Comparison of ENCODE assay signal across 30 mouse cellular contexts in the genomic region with DNA sequence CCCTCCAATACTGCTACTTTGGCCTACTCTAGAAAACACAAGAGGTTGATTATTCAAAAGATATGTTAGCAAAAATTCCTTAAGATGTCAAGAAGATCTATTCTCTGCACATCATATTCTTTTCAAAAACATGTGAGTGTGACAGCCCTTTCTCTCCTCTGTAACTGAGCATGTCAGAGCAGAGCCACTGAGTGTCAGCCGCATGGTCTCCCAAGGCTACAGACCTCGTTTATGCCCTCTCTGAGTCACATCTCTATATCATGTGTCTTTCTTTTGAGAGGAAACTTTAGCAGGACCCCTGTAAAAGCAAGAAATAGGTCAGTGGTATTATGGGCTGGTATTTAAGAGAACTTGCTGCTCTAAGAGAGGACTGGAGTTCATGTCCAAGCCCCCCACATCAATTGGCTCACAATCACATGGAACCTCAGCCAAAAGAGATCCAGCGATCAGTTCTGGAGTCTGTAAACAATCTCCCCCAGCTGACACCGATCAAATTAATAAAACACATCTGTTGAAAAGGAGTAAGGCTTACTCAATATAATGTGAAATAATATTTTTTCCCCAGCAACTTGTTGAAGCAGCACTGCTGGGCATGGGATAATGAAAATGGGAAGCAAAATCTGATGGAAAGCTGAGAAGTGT.
DNase-seq lines count a peak whose midpoint lies in the region; ATAC-seq and TF ChIP-seq lines count a peak whose summit lies in the region.
"Had no signal": no experiment of that assay in that cellular context is flagged by ENCODE, and none has a peak within 500 bp of the region (broad histone marks: within the 10 kb centered on the region; RNA-seq: fewer than 3 reads in every experiment).

No protein-coding gene starts in this region.

- no peak for TF ChIP-seq CTCF in lung, adult 2 months (IDR thresholded peaks at IDR 0.05; ENCODE audit: insufficient read depth, low read length)

- peak; percentile 67 for DNase-seq in embryonic facial prominence, embryonic 14.5 days (ENCODE audit: low spot score)
- DNase-seq in embryonic facial prominence, embryonic 10.5 days (ENCODE audit: low spot score), result no peak
- peak; percentile 21 for DNase-seq in kidney, postnatal 14 days
- DNase-seq in kidney, postnatal 36 days, result no peak
- DNase-seq in lung, adult 2 months, result no peak
- DNase-seq in thymus, postnatal 25 days, result no peak
- DNase-seq: adrenal gland, adult 2 months; adrenal gland, postnatal 36 days; cerebellum, adult 18-20 months; gastrocnemius, postnatal 14 days; kidney, adult 8-10 months; liver, embryonic 13.5 days; lung, adult 18-20 months; right cerebral cortex, adult 18-20 months; spleen, adult 18-20 months; thymus, postnatal 36 days had no signal

- no peak overlapping the region for H3K27ac ChIP-seq in embryonic facial prominence, embryonic 14.5 days (replicated peaks; ENCODE audit: low read depth, low read length)
- H3K27ac ChIP-seq in embryonic facial prominence, embryonic 10.5 days (replicated peaks), result no peak overlapping the region
- no peak overlapping the region for H3K27ac ChIP-seq in lung, embryonic 16.5 days (ENCODE audit: low read length)
- H3K27ac ChIP-seq in stomach, embryonic 15.5 days, result no peak overlapping the region; the same call in 1 of the 2 replicates
- H3K27ac ChIP-seq: hindbrain, embryonic 10.5 days; hindbrain, embryonic 15.5 days; layer of hippocampus, adult 2 months; left cerebral cortex, adult 2 months; limb, embryonic 15.5 days; liver, embryonic 13.5 days; midbrain, embryonic 10.5 days; midbrain, embryonic 15.5 days; neural tube, embryonic 15.5 days had no signal

- H3K9ac ChIP-seq in embryonic facial prominence, embryonic 14.5 days (ENCODE audit: low read depth, low read length), result no peak overlapping the region
- no peak overlapping the region for H3K9ac ChIP-seq in lung, embryonic 16.5 days (ENCODE audit: low read length)
- H3K9ac ChIP-seq in stomach, embryonic 15.5 days, result no peak overlapping the region
- H3K9ac ChIP-seq: hindbrain, embryonic 15.5 days; limb, embryonic 15.5 days; liver, embryonic 13.5 days; midbrain, embryonic 15.5 days; neural tube, embryonic 15.5 days had no signal

- ATAC-seq in embryonic facial prominence, embryonic 14.5 days (ENCODE audit: low read depth), result peak; percentile 62; the same call in 1 of the 2 replicates
- peak; percentile 71 for ATAC-seq in lung, embryonic 16.5 days (ENCODE audit: low read depth)
- ATAC-seq in stomach, embryonic 15.5 days (ENCODE audit: insufficient read depth, low FRiP score, low read depth), result peak; percentile 72; the same call in 1 of the 2 replicates
- ATAC-seq: activated CD4-positive, CD25-positive, alpha-beta regulatory T cell, adult 4 months; forebrain, embryonic 14.5 days; inflammation-experienced regulatory T-cells, adult 6 months; midbrain, embryonic 15.5 days had no signal

- WGBS in embryonic facial prominence, embryonic 14.5 days, result 45% methylated on average over 4 of the region's 4 CpGs
- 81% methylated on average over 4 of the region's 4 CpGs for WGBS in embryonic facial prominence, embryonic 10.5 days
- 41% methylated on average over 4 of the region's 4 CpGs for WGBS in lung, embryonic 16.5 days
- WGBS in lung, adult 2 months, result 59% methylated on average over 4 of the region's 4 CpGs
- 31% methylated on average over 4 of the region's 4 CpGs for WGBS in stomach, embryonic 15.5 days

- no peaks in the 10 kb centered on the region for H3K36me3 ChIP-seq in embryonic facial prominence, embryonic 14.5 days (ENCODE audit: control insufficient read depth, insufficient read depth, low read length)
- H3K36me3 ChIP-seq in embryonic facial prominence, embryonic 10.5 days (replicated peaks), result no peaks in the 10 kb centered on the region
- no peaks in the 10 kb centered on the region for H3K36me3 ChIP-seq in lung, embryonic 16.5 days (ENCODE audit: control insufficient read depth, insufficient read depth, low read length)
- H3K36me3 ChIP-seq in stomach, embryonic 15.5 days, result no peaks in the 10 kb centered on the region
- H3K36me3 ChIP-seq: hindbrain, embryonic 10.5 days; hindbrain, embryonic 15.5 days; limb, embryonic 15.5 days; liver, embryonic 13.5 days; midbrain, embryonic 10.5 days; midbrain, embryonic 15.5 days; neural tube, embryonic 15.5 days had no signal

- no peak overlapping the region for H3K4me2 ChIP-seq in embryonic facial prominence, embryonic 14.5 days (ENCODE audit: low read depth, low read length)
- no peak overlapping the region for H3K4me2 ChIP-seq in lung, embryonic 16.5 days (ENCODE audit: low read depth, low read length)
- no peak overlapping the region for H3K4me2 ChIP-seq in stomach, embryonic 15.5 days
- H3K4me2 ChIP-seq: hindbrain, embryonic 15.5 days; limb, embryonic 15.5 days; liver, embryonic 13.5 days; midbrain, embryonic 15.5 days; neural tube, embryonic 15.5 days had no signal

- no peak overlapping the region for H3K4me3 ChIP-seq in embryonic facial prominence, embryonic 14.5 days (ENCODE audit: low read depth, low read length)
- H3K4me3 ChIP-seq in embryonic facial prominence, embryonic 10.5 days, result no peak overlapping the region
- H3K4me3 ChIP-seq in lung, embryonic 16.5 days (ENCODE audit: low read length), result no peak overlapping the region
- H3K4me3 ChIP-seq in lung, adult 2 months (replicated peaks; ENCODE audit: extremely low read depth, low read depth, low read length), result no peak overlapping the region
- H3K4me3 ChIP-seq in stomach, embryonic 15.5 days (replicated peaks), result no peak overlapping the region
- H3K4me3 ChIP-seq: hindbrain, embryonic 10.5 days; hindbrain, embryonic 15.5 days; layer of hippocampus, adult 2 months; left cerebral cortex, adult 2 months; limb, embryonic 15.5 days; liver, embryonic 13.5 days; midbrain, embryonic 10.5 days; midbrain, embryonic 15.5 days; neural tube, embryonic 15.5 days had no signal

- 0 out of 2 replicates have a peak, but pooled peaks cover 5% of the 10 kb centered on the region for H3K9me3 ChIP-seq in embryonic facial prominence, embryonic 14.5 days (ENCODE audit: control insufficient read depth, low read length)
- no peaks in the 10 kb centered on the region for H3K9me3 ChIP-seq in embryonic facial prominence, embryonic 10.5 days
- no peaks in the 10 kb centered on the region for H3K9me3 ChIP-seq in lung, embryonic 16.5 days (ENCODE audit: control insufficient read depth, low read length)
- no peaks in the 10 kb centered on the region for H3K9me3 ChIP-seq in stomach, embryonic 15.5 days
- H3K9me3 ChIP-seq: hindbrain, embryonic 10.5 days; hindbrain, embryonic 15.5 days; limb, embryonic 15.5 days; liver, embryonic 13.5 days; midbrain, embryonic 10.5 days; midbrain, embryonic 15.5 days; neural tube, embryonic 15.5 days had no signal

- H3K4me1 ChIP-seq in embryonic facial prominence, embryonic 14.5 days (ENCODE audit: control insufficient read depth, insufficient read depth, low read length), result peaks cover 9% of the 10 kb centered on the region; the same call in 1 of the 2 replicates
- H3K4me1 ChIP-seq in embryonic facial prominence, embryonic 10.5 days, result no peaks in the 10 kb centered on the region
- H3K4me1 ChIP-seq in lung, embryonic 16.5 days (replicated peaks; ENCODE audit: control insufficient read depth, insufficient read depth, low read length), result no peaks in the 10 kb centered on the region
- H3K4me1 ChIP-seq in lung, adult 2 months (ENCODE audit: control insufficient read depth, insufficient read depth, low read length), result no peaks in the 10 kb centered on the region
- 0 out of 2 replicates have a peak, but pooled peaks cover 5% of the 10 kb centered on the region for H3K4me1 ChIP-seq in stomach, embryonic 15.5 days
- H3K4me1 ChIP-seq: hindbrain, embryonic 10.5 days; hindbrain, embryonic 15.5 days; limb, embryonic 15.5 days; liver, embryonic 13.5 days; midbrain, embryonic 10.5 days; midbrain, embryonic 15.5 days; neural tube, embryonic 15.5 days had no signal

- no peaks in the 10 kb centered on the region for H3K27me3 ChIP-seq in embryonic facial prominence, embryonic 14.5 days (replicated peaks; ENCODE audit: control insufficient read depth, insufficient read depth, low read length)
- H3K27me3 ChIP-seq in embryonic facial prominence, embryonic 10.5 days (replicated peaks; ENCODE audit: low read depth, poor library complexity, severe bottlenecking), result no peaks in the 10 kb centered on the region
- H3K27me3 ChIP-seq in lung, embryonic 16.5 days (ENCODE audit: control insufficient read depth, insufficient read depth, low read depth, low read length), result no peaks in the 10 kb centered on the region
- no peaks in the 10 kb centered on the region for H3K27me3 ChIP-seq in stomach, embryonic 15.5 days (replicated peaks)
- H3K27me3 ChIP-seq: CH12.LX; hindbrain, embryonic 15.5 days; limb, embryonic 15.5 days; liver, embryonic 13.5 days; midbrain, embryonic 15.5 days; neural tube, embryonic 15.5 days had no signal

- TF ChIP-seq POLR2A in lung, adult 2 months (IDR thresholded peaks at IDR 0.05; ENCODE audit: borderline replicate concordance, extremely low read depth, low read depth, low read length), result no peak

Comparison
In these comparisons a context has a peak if more than half of its experiments do, and no peak if none do; other contexts are left out.
1. DNase-seq: peak in embryonic facial prominence, embryonic 14.5 days (single experiment) and kidney, postnatal 14 days (single experiment); none in embryonic facial prominence, embryonic 10.5 days (single experiment), kidney, postnatal 36 days (0 of 2), lung, adult 2 months (single experiment) and thymus, postnatal 25 days (single experiment).
2. Peak in every context shown above with its lines, with median percentiles within 50 percentile points of each other: ATAC-seq.